Comparison of ENCODE assay signal across 14 mouse cellular contexts in the genomic region with DNA sequence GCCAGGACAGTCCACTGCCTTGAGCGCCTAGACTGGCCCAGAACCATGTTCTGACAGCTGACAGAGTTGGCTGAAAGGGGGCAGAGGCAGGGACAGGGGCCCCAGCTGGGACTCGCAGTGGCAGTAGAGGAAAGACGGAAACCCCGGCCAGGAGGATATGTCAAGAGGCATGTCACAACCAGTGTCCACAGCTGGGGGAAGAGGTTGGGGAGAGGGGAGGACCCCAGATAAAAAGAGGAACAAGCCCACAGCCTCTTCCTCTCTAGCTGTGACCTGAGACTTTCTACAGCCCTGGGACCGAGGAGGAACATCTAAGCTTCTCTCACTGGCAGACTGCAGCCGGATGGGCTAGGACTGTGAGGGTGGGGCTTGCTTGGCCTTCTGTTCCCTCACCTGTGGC. TPM values are rescaled to one million over a fixed set of nuclear protein-coding genes. Genes with fewer than 3 reads are reported as not detected.
DNase-seq lines count a peak whose midpoint lies in the region; ATAC-seq lines count a peak whose summit lies in the region.
"Had no signal": no experiment of that assay in that cellular context is flagged by ENCODE, and none has a peak within 500 bp of the region (broad histone marks: within the 10 kb centered on the region; RNA-seq: fewer than 3 reads in every experiment).

No protein-coding gene starts in this region.

- peak; percentile 94 for ATAC-seq in megakaryocyte, adult 5-6 weeks (ENCODE audit: poor library complexity, severe bottlenecking)
- no peak for ATAC-seq in kidney, embryonic 16.5 days (ENCODE audit: low FRiP score, low TSS enrichment)
- ATAC-seq: midbrain, embryonic 16.5 days had no signal

- WGBS in kidney, embryonic 16.5 days, result 81% methylated on average over 6 of the region's 6 CpGs

- no peaks in the 10 kb centered on the region for H3K27me3 ChIP-seq in kidney, embryonic 16.5 days (ENCODE audit: insufficient read depth, low read length)
- H3K27me3 ChIP-seq: limb, embryonic 13.5 days; neural tube, embryonic 15.5 days had no signal

- H3K9me3 ChIP-seq in kidney, embryonic 16.5 days (ENCODE audit: low read length), result no peaks in the 10 kb centered on the region
- H3K9me3 ChIP-seq: limb, embryonic 13.5 days; neural tube, embryonic 15.5 days had no signal

- no peak overlapping the region for H3K9ac ChIP-seq in kidney, embryonic 16.5 days (replicated peaks; ENCODE audit: low read length)
- H3K9ac ChIP-seq: hindbrain, embryonic 14.5 days; limb, embryonic 13.5 days; neural tube, embryonic 15.5 days had no signal

- no peaks in the 10 kb centered on the region for H3K4me1 ChIP-seq in kidney, embryonic 16.5 days (ENCODE audit: insufficient read depth, low read length)

- no peak overlapping the region for H3K27ac ChIP-seq in kidney, embryonic 16.5 days (ENCODE audit: low read length)
- H3K27ac ChIP-seq: hindbrain, embryonic 14.5 days; limb, embryonic 13.5 days; neural tube, embryonic 15.5 days had no signal

- intact Hi-C loops in gastrocnemius, postnatal 36 days (cut with DNase I), result no loop called here
- intact Hi-C loops in gastrocnemius, postnatal 14 days (cut with DNase I; ENCODE audit: low total_unique reads), result no loop called here

- H3K4me2 ChIP-seq in kidney, embryonic 16.5 days (replicated peaks; ENCODE audit: low read depth, low read length), result no peak overlapping the region
- H3K4me2 ChIP-seq: hindbrain, embryonic 14.5 days; limb, embryonic 13.5 days; neural tube, embryonic 15.5 days had no signal

- no peak overlapping the region for H3K4me3 ChIP-seq in kidney, embryonic 16.5 days (ENCODE audit: low read length)
- H3K4me3 ChIP-seq: limb, embryonic 13.5 days; neural tube, embryonic 15.5 days had no signal

- peaks cover 32% of the 10 kb centered on the region for H3K36me3 ChIP-seq in kidney, embryonic 16.5 days (ENCODE audit: insufficient read depth, low read length)

- DNase-seq in gastrocnemius, postnatal 36 days, result peak; percentile 4 to 12
- no peak for DNase-seq in gastrocnemius, adult 8-10 months (ENCODE audit: low spot score in 2 of 2)
- peak; percentile 89 for DNase-seq in A20 (ENCODE audit: low read depth, low spot score)
- peak; percentile 36 for DNase-seq in liver
- DNase-seq in urinary bladder, postnatal 10 days (ENCODE audit: low spot score), result no peak
- no peak for DNase-seq in gastrocnemius, postnatal 14 days
- DNase-seq: kidney, adult 18-20 months; right cerebral cortex, postnatal 4 days had no signal

RNA-seq across cellular contexts. Expression of a gene that starts 43.8 kb away (rescaled TPM):
- total RNA-seq in gastrocnemius, postnatal 36 days (2021), result 10 to 100 TPM; 11.8 to 17.8 TPM
- 10 to 100 TPM; 14.9 to 22.1 (median 20.1) TPM for total RNA-seq in gastrocnemius, adult 8-10 months (2022)
- total RNA-seq in megakaryocyte, adult 5-6 weeks (2015), result 3.4 and 5.9 TPM in 2 replicates
- total RNA-seq in megakaryocyte, adult 5-6 weeks (2017), result 20.0 and 20.7 TPM in 2 replicates
- polyA plus RNA-seq in kidney, embryonic 16.5 days (2015; fragmentation: Nextera tagmentation; extraction: Ambion mirVana), result 33.9 and 35.2 TPM in 2 replicates
- total RNA-seq in gastrocnemius, postnatal 14 days (2021), result 10 to 100 TPM in 1 of 2 experiments, 1 to 10 TPM in 1; 9.0 to 10.2 TPM

Comparison
In these comparisons a context has a peak if more than half of its experiments do, and no peak if none do; other contexts are left out.
1. DNase-seq: peak in gastrocnemius, postnatal 36 days (2 of 2), A20 (single experiment) and liver (single experiment); none in gastrocnemius, adult 8-10 months (0 of 2), urinary bladder, postnatal 10 days (single experiment) and gastrocnemius, postnatal 14 days (single experiment).